Mouse (Mus musculus): ENCODE measurements around the gene Pdss1. TPM values are rescaled to one million over a fixed set of nuclear protein-coding genes. Genes with fewer than 3 reads are reported as not detected.
"Not testable (repeated sequence)": the region's sequence is repeated elsewhere in the genome, so short reads cannot be mapped to it uniquely, and the experiment has no call there.

Pdss1 gene
- polyA plus RNA-seq (2015; fragmentation: Nextera tagmentation; extraction: Ambion mirVana) = 11.4 and 12.2 TPM in 2 replicates

- peak within 1 kb of the TSS; percentile 95 for H3K4me3 ChIP-seq (replicated peaks)
- peak within 1 kb of the TSS; percentile 70 for H3K9ac ChIP-seq
- peak within 1 kb of the TSS; percentile 84 for H3K27ac ChIP-seq (replicated peaks)
- no peaks in the 10 kb centered on the region for H3K9me3 ChIP-seq (replicated peaks)
- H3K36me3 ChIP-seq (replicated peaks) = 0 out of 2 replicates have a peak, but pooled peaks cover 5% of the 10 kb centered on the region
- ATAC-seq (ENCODE audit: insufficient read depth) = peak; percentile 98
- H3K27me3 ChIP-seq = no peaks in the 10 kb centered on the region
- peak within 1 kb of the TSS; percentile 82 for H3K4me2 ChIP-seq
- peaks cover 19% of the 10 kb centered on the region for H3K4me1 ChIP-seq (replicated peaks)
- under 1% methylated on average over 81 of the region's 81 CpGs for WGBS (ENCODE audit: insufficient replicate concordance)
Observed at GRCm38 (mm10) chr2:22895282-22896273, at the start of gene Pdss1. TSS of gene Pdss1 (plus strand) at chr2:22895522.

- H3K4me2 ChIP-seq = no peak overlapping the region
- H3K4me1 ChIP-seq (replicated peaks) = no peaks in the 10 kb centered on the region
- no peaks in the 10 kb centered on the region for H3K27me3 ChIP-seq
- no peak overlapping the region for H3K27ac ChIP-seq (replicated peaks)
- H3K36me3 ChIP-seq (replicated peaks) = peaks cover 17% of the 10 kb centered on the region; the same call in 1 of the 2 replicates
- H3K9ac ChIP-seq = no peak overlapping the region
- 67% methylated on average over 4 of the region's 4 CpGs for WGBS (ENCODE audit: insufficient replicate concordance)
- ATAC-seq (ENCODE audit: insufficient read depth) = no peak
- H3K9me3 ChIP-seq (replicated peaks) = no peaks in the 10 kb centered on the region
- H3K4me3 ChIP-seq (replicated peaks) = no peak overlapping the region
Observed at GRCm38 (mm10) chr2:22851900-22852299, 43.4 kb upstream of the Pdss1 start.

GRCm38 (mm10) chr2:22857501-22857900 lies 37.8 kb upstream of the Pdss1 start:
- no peak overlapping the region for H3K27ac ChIP-seq (replicated peaks)
- H3K27me3 ChIP-seq = no peaks in the 10 kb centered on the region
- no peaks in the 10 kb centered on the region for H3K9me3 ChIP-seq (replicated peaks)
- H3K36me3 ChIP-seq (replicated peaks) = peaks cover 22% of the 10 kb centered on the region; the same call in 1 of the 2 replicates
- no peaks in the 10 kb centered on the region for H3K4me1 ChIP-seq (replicated peaks)
- no peak for ATAC-seq (ENCODE audit: insufficient read depth)
- H3K9ac ChIP-seq = no peak overlapping the region
- 81% methylated on average over 3 of the region's 3 CpGs for WGBS (ENCODE audit: insufficient replicate concordance)
- no peak overlapping the region for H3K4me3 ChIP-seq (replicated peaks)
- no peak overlapping the region for H3K4me2 ChIP-seq

GRCm38 (mm10) chr2:22862194-22862593 lies 33.1 kb upstream of the Pdss1 start:
- ATAC-seq (ENCODE audit: insufficient read depth) = no peak
- WGBS (ENCODE audit: insufficient replicate concordance) = 76% methylated on average over 2 of the region's 2 CpGs

GRCm38 (mm10) chr2:22864394-22865037 lies 30.8 kb upstream of the Pdss1 start:
- H3K4me2 ChIP-seq; H3K27ac ChIP-seq (replicated peaks); H3K27me3 ChIP-seq; H3K9me3 ChIP-seq (replicated peaks); H3K4me3 ChIP-seq (replicated peaks); H3K4me1 ChIP-seq (replicated peaks); H3K9ac ChIP-seq: not testable (repeated sequence)
- WGBS (ENCODE audit: insufficient replicate concordance) = 4% methylated on average over 6 of the region's 6 CpGs
- peak; percentile 44; the same call in 1 of the 2 replicates for ATAC-seq (ENCODE audit: insufficient read depth)
- H3K36me3 ChIP-seq (replicated peaks) = peaks cover 11% of the 10 kb centered on the region

More at GRCm38 (mm10) chr2:22862194-22862593, 33.1 kb upstream of the Pdss1 start:
- H3K4me1 ChIP-seq (replicated peaks) = no peaks in the 10 kb centered on the region
- peaks cover 11% of the 10 kb centered on the region for H3K36me3 ChIP-seq (replicated peaks)
- no peaks in the 10 kb centered on the region for H3K9me3 ChIP-seq (replicated peaks)
- H3K9ac ChIP-seq = no peak overlapping the region
- H3K4me2 ChIP-seq = no peak overlapping the region
- no peaks in the 10 kb centered on the region for H3K27me3 ChIP-seq
- H3K4me3 ChIP-seq (replicated peaks) = no peak overlapping the region
- H3K27ac ChIP-seq (replicated peaks) = no peak overlapping the region

- H3K4me1 ChIP-seq (replicated peaks) = no peaks in the 10 kb centered on the region
- no peak overlapping the region for H3K9ac ChIP-seq
- peaks cover 13% of the 10 kb centered on the region for H3K36me3 ChIP-seq (replicated peaks)
- H3K4me3 ChIP-seq (replicated peaks) = no peak overlapping the region
- H3K9me3 ChIP-seq (replicated peaks) = no peaks in the 10 kb centered on the region
- no peak overlapping the region for H3K27ac ChIP-seq (replicated peaks)
- no peaks in the 10 kb centered on the region for H3K27me3 ChIP-seq
- no peak overlapping the region for H3K4me2 ChIP-seq
- 87% methylated on average over 1 of the region's 1 CpGs for WGBS (ENCODE audit: insufficient replicate concordance)
- no peak for ATAC-seq (ENCODE audit: insufficient read depth)
Observed at GRCm38 (mm10) chr2:22865818-22866217, 29.5 kb upstream of the Pdss1 start.

GRCm38 (mm10) chr2:22866894-22867424 lies 28.4 kb upstream of the Pdss1 start:
- no peak for ATAC-seq (ENCODE audit: insufficient read depth)
- Histone ChIP-seq H3K36me3 (replicated peaks) (peaks cover 18% of the 10 kb centered on the region), H3K4me3 (replicated peaks) (no peak overlapping the region), H3K4me1 (replicated peaks) (no peaks in the 10 kb centered on the region), H3K27me3 (no peaks in the 10 kb centered on the region), H3K27ac (replicated peaks) (no peak overlapping the region), H3K9ac (no peak overlapping the region), H3K9me3 (replicated peaks) (no peaks in the 10 kb centered on the region), H3K4me2 (no peak overlapping the region)
- WGBS (ENCODE audit: insufficient replicate concordance) = 66% methylated on average over 7 of the region's 7 CpGs

GRCm38 (mm10) chr2:22873159-22873558 lies 22.2 kb upstream of the Pdss1 start:
- H3K36me3 ChIP-seq (replicated peaks) = peaks cover 27% of the 10 kb centered on the region
- no peak overlapping the region for H3K9ac ChIP-seq
- no peak overlapping the region for H3K4me2 ChIP-seq
- ATAC-seq (ENCODE audit: insufficient read depth) = no peak
- no peaks in the 10 kb centered on the region for H3K4me1 ChIP-seq (replicated peaks)
- no peaks in the 10 kb centered on the region for H3K27me3 ChIP-seq
- H3K9me3 ChIP-seq (replicated peaks) = no peaks in the 10 kb centered on the region
- WGBS (ENCODE audit: insufficient replicate concordance) = 69% methylated on average over 1 of the region's 1 CpGs
- H3K4me3 ChIP-seq (replicated peaks) = no peak overlapping the region
- no peak overlapping the region for H3K27ac ChIP-seq (replicated peaks)

- no peak overlapping the region for H3K4me3 ChIP-seq (replicated peaks)
- WGBS (ENCODE audit: insufficient replicate concordance) = 74% methylated on average over 10 of the region's 10 CpGs
- no peaks in the 10 kb centered on the region for H3K27me3 ChIP-seq
- no peak overlapping the region for H3K9ac ChIP-seq
- H3K27ac ChIP-seq (replicated peaks) = no peak overlapping the region
- H3K36me3 ChIP-seq (replicated peaks) = peaks cover 24% of the 10 kb centered on the region
- H3K4me2 ChIP-seq = no peak overlapping the region
- no peak for ATAC-seq (ENCODE audit: insufficient read depth)
- H3K9me3 ChIP-seq (replicated peaks) = no peaks in the 10 kb centered on the region
- H3K4me1 ChIP-seq (replicated peaks) = no peaks in the 10 kb centered on the region
Observed at GRCm38 (mm10) chr2:22874628-22875027, 20.7 kb upstream of the Pdss1 start.

GRCm38 (mm10) chr2:22876614-22877013 lies 18.7 kb upstream of the Pdss1 start:
- no peaks in the 10 kb centered on the region for H3K9me3 ChIP-seq (replicated peaks)
- no peaks in the 10 kb centered on the region for H3K4me1 ChIP-seq (replicated peaks)
- no peak overlapping the region for H3K4me2 ChIP-seq
- no peak overlapping the region for H3K27ac ChIP-seq (replicated peaks)
- WGBS (ENCODE audit: insufficient replicate concordance) = 84% methylated on average over 3 of the region's 3 CpGs
- no peak for ATAC-seq (ENCODE audit: insufficient read depth)
- H3K27me3 ChIP-seq = no peaks in the 10 kb centered on the region
- H3K36me3 ChIP-seq (replicated peaks) = peaks cover 18% of the 10 kb centered on the region; the same call in 1 of the 2 replicates
- no peak overlapping the region for H3K9ac ChIP-seq
- no peak overlapping the region for H3K4me3 ChIP-seq (replicated peaks)

- H3K27ac ChIP-seq (replicated peaks) = no peak overlapping the region
- no peak overlapping the region for H3K9ac ChIP-seq
- H3K4me2 ChIP-seq = no peak overlapping the region
- H3K4me3 ChIP-seq (replicated peaks) = no peak overlapping the region
- H3K4me1 ChIP-seq (replicated peaks) = no peaks in the 10 kb centered on the region
- H3K36me3 ChIP-seq (replicated peaks) = peaks cover 9% of the 10 kb centered on the region; the same call in 1 of the 2 replicates
- no peaks in the 10 kb centered on the region for H3K9me3 ChIP-seq (replicated peaks)
- no peaks in the 10 kb centered on the region for H3K27me3 ChIP-seq
- 29% methylated on average over 1 of the region's 1 CpGs for WGBS (ENCODE audit: insufficient replicate concordance)
- ATAC-seq (ENCODE audit: insufficient read depth) = no peak
Observed at GRCm38 (mm10) chr2:22878781-22879180, 16.5 kb upstream of the Pdss1 start.
